Mouse (Mus musculus) WW6 (cell line): ENCODE data around the gene Gm45208.
A peak's percentile ranks its signal among the peaks of the same experiment; 100 is the strongest.
"Not testable (repeated sequence)": the region's sequence is repeated elsewhere in the genome, so short reads cannot be mapped to it uniquely, and the experiment has no call there.

Experiments used
- DNase-seq: peaks from one replicate; pipeline ENCODE4 v3.0.0-alpha.2; 2013; ENCODE audit warnings: low read depth, low spot score

The Gm45208 gene

DNA sequence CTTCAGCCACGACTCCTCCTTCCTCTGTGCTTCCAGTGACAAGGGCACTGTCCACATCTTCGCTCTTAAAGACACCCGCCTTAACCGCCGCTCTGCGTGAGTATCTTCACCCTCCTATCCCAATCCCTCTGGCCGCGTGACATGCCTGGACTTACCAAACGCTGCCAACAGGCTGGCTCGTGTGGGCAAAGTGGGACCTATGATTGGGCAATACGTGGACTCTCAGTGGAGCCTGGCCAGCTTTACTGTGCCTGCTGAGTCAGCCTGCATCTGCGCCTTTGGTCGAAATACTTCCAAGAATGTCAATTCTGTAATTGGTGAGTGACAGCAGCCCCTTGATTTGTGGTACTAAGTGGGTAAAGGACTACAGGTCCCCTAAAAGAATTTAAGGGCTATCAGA lies 5.1 kb downstream of the Gm45208 start:
- no peak for DNase-seq

DNA sequence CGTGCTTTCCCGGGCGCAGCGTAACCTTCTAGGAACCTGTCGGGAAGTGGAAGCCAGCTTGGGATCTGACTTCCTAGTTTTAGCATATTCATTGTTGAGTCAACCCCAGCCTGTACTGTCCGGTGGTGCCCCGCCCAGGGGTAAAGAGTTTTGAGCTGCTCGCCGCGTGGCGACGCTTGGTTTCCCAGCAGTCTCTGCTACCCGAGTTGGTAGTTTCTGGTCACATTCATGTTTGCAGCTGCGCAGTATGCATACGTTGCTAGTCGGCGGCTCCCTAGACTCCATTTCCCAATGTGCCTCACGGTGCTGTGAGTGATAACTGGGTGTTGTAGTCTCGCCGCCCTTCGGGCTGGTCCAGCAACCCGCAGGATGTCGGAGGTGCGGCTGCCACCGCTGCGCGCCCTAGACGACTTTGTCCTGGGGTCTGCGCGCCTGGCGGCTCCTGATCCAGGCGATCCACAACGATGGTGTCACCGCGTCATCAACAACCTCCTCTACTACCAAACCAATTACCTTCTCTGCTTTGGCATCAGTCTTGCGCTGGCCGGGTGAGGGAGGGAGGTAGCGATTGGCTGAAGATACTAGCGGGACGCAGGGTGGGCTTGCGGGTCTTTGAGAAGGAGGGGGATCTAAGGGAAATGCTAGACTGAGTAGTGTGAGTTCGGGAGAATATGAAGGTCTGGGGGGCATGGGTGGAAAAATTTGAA lies 6.3 kb downstream of the Gm45208 start, which contains the start of gene Praf2:
TSS of gene Praf2 (plus strand) at position 225 of the 707 bp plus-strand sequence.
- peak; percentile 58 for DNase-seq

DNA sequence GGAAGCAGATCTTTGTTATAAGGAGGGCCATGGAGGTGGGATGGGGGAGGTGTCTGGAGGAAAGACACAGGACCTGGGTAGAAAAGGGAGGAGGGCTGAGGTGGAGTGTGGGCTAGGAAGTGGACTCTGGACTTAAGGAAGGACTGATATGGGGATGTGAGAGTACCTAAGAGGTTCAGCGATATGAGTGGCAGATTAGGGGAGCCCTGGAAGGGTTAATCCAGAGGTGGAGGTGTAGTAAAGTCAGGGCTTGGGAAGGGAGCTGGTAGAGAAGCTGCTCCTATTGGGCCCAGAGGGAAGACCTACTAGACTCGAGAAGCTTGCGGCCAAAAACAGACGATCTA lies 6.8 kb downstream of the Gm45208 start:
- no peak for DNase-seq

DNA sequence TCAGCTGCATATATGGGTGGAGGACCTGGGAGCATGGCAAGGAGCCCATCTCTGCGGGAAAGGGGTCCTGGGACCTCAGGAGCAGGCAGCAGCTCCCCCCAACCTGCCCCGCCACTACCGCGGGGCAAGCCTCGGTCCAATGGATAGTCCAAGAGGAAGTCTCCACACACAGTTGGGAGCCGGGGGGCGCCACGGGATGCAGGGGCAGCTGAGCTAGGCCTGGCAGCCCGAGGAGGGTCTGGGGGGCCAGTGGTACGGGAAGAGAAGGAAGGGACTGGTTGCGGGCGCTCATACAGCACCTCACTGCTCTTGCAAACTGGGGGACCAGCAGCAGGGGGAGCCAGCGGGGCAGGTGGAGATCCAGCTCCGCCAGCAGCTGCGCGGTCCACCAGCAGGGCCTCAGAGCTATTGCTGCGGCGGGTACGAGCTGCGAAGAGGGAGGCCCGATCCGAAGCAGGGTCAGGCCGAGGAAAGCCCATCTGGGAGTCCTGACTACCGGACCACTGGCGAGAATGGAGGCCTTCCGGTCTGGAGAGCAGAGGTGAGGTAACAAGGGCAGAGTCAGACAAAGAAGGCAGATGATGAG lies 11.6 kb downstream of the Gm45208 start:
- DNase-seq: no peak

DNA sequence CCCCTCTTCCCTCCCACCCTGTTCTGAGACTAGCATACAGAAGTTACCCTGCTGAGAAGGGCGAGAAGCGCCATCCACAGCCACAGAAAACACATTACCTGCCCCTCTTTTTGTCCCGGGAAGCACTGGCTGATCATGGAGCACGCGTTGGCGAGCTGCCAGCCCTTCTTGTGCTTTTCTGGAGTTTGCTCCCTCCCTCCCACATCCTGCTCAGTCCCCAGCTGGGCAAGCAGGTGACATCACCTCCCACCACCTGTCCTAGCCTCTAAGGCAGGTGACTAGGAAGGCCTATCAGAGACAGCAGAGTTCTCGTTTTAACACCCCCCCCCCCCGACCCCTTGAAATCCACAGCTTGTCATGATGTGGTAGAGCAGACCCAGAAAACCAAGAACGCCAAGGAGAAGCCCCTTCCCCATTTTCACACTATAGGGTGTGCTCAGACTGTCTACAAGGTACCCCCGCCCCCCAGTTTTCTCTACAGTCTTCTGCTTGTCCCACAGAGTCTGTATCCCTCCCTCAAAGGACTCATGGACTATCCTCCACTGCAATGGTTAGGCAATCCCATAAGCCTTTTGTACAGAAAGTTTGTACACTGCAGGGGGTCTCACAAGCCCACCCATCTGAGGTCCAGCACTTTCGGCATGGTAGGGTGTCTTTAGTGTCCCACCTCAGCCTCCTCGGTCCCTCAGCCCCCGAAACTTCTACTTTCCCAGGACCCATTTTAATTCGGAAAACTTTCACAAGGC lies 17.5 kb downstream of the Gm45208 start:
- no peak for DNase-seq

DNA sequence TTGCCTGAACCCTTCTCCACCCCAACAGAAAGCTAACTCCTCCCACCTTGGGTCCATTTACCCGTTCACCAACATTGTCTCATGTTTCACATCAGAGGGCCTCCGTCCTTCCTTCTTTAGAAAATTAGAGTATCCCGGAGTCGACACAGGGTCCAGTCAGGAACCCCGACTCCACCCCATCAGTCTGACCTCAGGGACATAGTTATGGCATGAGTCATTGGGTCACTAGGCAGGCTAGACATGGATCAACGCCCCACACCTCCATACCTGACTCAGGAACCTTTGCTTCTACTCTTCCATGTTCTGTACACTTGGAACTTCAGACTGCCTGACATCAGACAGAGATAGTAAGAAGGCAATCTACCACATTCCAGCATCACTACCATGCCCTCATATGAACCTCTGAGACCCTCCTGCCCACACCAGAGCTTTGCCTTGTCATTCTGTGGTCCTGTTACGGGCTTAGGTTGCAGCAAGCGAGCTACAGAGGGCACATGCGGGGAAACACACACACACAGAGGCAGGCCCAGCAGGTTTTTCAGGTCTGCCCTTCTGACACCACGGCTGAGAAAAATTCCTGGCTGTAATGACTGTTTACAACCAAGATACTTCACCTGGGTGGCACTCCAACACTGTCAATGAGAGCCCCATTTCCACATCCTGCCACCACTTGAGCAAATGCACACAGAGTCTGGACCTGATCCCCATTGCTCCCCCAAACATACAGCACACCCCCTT lies 18.2 kb downstream of the Gm45208 start:
- no peak for DNase-seq

DNA sequence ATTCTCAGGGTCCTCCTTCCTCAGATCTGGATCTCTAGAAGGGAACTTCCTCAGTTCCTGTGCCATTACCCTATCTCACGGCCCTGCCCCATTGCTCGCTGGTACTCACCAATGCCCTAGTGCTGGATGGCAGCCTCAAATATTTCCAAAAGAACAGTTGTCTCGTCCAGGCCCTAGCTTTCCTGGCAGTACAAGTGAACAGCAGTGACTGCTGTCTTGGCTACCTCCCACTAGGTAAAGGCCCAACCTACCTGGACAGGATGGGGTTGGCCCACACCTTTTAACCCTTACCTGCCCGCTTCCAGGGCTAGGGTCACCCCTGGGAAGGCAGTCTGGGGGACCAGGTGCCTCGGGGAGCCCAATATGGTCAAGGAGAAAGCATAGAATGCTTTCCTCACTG lies 19.1 kb downstream of the Gm45208 start:
- no peak for DNase-seq

DNA sequence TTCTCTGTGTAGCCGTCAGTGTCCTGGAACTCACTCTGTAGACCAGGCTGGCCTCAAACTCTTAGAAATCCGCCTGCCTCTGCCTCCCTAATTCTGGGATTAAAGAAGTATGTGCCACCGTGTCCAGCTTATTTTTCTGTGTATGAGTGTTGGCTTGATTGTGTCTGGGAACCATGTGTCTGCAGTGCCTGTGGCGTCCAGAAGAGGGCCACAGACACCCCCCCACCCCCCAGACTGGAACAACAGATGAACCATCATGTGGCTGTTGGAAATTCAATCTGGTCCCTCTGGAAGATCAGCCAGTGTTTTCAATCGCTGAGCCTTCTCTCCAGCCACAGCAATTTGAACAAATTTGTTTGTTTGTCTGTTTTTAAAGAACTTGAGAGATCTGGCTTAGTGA lies 21.4 kb downstream of the Gm45208 start:
- DNase-seq: no peak

DNA sequence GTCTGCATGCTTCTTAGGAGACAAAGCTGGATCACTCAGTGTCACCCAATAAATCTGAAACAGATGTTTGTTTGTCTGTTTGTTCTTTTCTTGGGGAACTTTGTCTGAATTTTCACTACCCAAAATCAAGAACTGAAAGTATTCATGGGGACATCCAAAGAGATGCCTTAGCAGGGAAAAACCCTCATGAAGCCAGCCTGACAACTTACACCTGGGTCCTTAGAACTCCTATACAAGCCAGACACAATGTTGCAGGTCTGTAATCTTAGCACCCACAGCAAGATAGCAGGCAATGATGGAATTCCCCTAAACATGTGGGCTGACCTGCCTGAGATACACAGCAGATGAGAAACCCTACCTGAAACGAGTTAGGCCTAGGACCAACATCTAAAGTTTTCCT lies 22.9 kb downstream of the Gm45208 start:
- no peak for DNase-seq

DNA sequence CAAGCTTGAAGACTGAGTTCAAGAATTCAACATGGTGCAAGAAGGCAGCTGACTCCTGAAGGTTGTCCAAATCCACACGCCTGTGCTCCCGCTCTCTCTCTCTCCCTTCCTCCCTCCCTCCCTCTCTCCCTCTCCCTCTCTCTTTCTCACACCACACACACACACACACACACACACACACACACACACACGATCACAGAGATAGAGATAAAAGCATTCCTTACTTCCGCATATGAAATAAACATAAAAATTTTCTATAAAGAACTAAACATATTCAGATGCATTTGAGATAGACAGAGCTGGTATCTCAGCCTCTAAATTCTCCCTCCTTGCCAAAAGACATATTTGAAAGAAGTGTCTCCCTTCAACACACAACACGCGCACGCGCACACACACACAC lies 23.4 kb downstream of the Gm45208 start:
- DNase-seq: no peak

DNA sequence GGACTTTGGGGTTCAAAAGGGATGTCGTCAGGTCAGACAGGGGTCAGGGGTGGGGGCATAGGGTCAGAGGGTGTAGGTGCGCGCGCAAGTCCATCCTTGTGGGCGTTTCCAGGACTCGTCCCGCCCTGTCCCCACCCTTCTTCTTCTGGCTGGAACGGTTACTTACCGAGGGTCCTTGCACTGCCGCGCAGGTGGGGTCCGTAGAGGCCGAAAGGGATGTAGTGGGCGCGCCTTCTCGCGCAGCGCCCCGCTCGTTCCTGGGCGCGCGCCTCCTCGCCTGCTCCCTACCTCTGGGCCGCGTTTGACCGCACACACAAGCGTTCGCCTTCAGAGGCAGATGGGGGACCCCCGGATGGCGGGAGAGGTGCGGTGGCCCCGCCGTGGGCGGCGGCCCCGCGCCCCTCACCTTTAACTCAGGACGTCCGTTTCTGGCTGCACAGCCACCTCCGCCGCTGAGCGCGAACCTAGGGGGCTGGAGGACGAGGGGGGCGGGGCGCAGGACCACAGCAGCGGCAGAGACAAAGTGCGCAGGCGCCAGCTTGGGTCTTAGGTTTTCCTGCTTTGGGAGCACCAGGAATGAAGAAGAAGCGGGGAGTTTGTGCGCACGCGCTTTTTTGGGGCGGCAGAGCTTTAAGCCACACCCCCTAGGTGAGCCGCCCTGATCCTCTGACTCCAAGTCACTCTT lies 28.5 kb downstream of the Gm45208 start, which contains the start of gene Ccdc120:
TSS of gene Ccdc120 (minus strand) at position 474 of the 685 bp plus-strand sequence.
- peak; percentile 56 for DNase-seq

DNA sequence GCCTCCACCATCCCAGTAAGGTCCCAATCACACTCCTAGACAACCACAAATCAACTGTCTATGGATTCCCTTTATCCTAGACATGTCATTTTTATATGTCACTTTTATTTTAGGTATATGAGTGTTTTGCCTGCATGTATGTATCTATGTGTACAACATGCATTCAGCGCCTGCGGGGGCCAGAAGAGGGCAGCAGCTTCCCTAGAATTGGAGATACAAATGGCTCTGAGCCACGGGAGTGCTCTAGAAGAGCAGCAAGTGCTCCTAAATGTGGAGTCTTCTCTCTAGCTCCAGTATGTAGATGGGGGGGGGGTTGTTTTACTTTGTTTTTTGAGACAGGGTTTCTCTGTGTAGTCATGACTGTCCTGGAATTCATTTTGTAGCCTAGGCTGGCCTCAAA lies 31.6 kb downstream of the Gm45208 start:
- DNase-seq: not testable (repeated sequence)

DNA sequence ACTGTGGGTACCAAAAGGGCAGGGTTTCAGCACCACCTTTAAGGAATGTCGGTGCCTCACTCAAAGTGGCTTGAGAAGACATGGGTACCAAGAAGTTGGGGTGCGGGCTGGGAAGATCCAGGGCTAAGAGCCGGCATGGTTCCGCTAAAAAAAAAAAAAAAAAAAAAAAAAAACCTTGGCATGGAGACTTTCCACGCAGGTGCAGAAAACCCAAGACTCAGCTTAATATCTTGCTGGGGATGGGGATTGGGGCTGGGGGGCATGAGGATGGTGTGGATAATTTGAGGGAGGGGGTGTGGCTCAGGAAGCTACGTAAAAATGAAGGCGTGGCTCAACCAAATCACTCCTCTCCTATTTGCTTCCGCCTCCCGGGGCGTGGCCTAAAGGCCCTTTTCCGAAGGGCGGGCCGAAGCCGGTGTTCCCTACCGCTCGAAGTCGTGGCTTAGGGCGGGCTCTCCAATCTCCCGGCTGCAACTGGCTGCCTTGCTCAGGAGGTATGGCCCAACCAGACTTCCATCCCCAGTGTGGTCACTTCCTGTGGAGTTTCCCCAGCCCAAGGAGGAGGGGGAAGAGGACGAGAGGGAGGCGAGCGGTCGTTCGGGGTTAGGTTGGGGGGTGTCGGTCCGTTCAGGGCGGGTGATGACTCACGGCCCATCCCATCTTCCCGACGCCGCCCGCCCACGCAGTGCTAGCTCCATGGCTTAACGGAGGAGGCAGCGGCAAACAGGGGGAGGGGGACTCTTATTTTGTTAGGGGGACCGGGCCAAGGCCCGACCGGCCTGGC lies 40.3 kb downstream of the Gm45208 start, which contains the start of gene Tfe3:
TSS of gene Tfe3 (plus strand) at position 424 of the 784 bp plus-strand sequence.
- peak; percentile 75 for DNase-seq

DNA sequence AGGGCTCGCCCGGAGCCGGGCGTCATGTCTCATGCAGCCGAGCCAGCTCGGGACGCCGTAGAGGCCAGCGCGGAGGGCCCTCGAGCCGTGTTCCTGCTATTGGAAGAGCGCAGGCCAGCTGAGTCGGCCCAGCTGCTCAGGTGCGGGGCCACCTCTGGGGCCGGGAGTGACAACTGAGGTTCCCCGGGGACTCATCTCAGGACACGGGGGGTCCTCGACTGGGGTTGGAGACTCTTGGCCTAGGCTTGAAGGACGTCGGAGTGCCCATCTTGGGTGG lies 40.8 kb downstream of the Gm45208 start:
- DNase-seq: no peak

DNA sequence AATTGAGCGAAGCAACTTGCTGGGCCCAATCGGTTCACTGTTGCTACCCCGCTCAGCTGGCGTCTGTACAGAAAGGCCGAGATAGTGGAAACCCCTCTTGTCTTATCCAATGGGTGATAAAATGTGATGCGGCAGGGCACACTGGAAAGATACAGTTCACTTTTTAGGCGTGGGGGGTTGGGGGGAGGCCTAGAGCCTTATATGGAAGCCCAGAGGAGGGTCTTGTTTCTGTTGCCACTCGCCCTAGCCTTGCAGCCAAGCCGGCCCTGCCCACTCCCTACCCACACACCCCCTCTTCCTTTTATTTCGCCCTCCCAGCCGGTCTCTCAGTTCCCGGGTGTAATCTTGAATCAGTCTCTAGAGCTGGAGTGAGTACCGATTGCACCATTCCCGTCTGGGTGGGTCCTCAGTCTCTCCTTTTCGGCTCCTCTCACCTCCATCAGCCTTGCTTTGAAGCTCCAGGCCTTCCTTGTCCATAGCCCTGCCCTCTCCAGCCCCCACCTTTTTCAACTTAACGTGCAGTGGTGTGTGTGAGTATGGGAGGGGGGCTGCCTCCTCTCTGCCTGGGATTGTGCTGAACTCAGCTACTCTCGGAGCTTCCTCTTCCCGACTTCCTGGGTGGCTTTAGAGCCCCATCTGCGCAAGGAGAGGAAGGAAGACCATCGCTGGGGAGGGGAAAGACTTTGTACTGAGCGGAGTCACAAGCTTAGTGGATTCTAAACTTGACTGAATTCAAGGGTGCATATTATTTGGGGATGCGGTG lies 41.8 kb downstream of the Gm45208 start:
- DNase-seq: no peak

DNA sequence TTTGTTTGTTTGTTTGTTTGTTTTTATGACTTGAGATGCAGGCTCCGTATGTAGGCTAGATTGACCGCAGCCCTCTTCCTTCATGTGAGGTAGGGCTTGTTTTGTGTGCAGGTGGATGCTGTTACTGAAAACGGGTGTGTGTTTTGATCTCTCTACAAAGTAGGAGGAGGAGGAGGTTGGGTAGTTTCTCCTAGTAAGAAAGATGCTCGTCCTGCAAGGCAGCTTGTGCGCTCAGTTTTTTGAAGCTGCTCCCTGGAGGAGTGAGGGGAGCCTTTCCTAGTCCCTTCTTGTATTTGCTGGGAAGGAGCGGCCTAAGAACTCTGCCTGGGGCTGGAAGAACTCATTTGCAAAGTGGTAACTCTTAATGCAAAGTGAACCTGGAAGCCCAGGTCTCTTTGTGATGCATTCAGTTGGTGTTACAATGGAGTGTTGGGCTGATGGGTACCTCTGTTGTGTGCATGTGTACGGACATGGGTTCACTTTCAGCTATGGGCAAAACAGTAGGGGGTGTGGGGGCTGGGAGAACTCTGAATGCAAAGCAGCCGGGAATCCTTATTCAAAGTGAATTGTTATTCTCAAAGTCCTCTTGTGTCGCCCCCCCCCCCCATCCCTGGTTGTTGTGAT lies 42.7 kb downstream of the Gm45208 start:
- no peak for DNase-seq

DNA sequence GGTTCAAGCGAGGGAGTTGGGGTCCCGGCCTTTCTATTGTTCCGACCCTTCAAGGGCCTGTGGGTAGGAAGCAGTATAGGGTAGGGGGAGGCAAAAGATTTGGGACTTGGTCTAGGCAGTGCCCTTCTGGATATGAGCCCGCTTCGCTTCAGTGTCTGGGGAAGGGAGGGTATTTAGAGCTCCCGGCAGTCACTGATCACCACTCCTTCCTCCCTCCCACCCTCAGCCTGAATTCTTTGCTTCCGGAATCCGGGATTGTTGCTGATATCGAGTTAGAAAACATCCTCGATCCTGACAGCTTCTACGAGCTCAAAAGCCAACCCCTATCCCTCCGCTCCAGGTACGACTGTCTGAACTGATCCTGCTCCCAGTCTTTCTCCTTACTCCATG lies 43.2 kb downstream of the Gm45208 start:
- no peak for DNase-seq

DNA sequence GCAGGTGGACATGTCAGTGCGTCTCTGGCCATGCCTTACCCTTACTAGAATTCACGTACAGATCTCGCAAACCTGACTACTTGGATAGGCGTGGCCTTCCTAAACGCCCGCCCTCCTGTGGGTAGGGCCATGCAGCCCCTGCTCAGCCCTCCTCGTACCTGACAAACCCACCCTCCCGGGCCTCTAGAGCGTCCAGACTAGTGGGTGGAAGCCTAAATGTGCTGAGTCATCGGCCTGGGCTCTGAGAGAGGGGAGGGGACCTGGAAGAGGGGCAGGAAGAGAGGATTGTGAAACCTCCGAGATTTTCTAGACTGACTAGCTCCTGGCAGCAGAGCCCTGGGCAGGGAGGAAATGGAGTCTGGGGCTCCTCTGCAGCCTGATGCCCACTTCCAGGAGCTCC lies 43.7 kb downstream of the Gm45208 start:
- DNase-seq: peak; percentile 78

DNA sequence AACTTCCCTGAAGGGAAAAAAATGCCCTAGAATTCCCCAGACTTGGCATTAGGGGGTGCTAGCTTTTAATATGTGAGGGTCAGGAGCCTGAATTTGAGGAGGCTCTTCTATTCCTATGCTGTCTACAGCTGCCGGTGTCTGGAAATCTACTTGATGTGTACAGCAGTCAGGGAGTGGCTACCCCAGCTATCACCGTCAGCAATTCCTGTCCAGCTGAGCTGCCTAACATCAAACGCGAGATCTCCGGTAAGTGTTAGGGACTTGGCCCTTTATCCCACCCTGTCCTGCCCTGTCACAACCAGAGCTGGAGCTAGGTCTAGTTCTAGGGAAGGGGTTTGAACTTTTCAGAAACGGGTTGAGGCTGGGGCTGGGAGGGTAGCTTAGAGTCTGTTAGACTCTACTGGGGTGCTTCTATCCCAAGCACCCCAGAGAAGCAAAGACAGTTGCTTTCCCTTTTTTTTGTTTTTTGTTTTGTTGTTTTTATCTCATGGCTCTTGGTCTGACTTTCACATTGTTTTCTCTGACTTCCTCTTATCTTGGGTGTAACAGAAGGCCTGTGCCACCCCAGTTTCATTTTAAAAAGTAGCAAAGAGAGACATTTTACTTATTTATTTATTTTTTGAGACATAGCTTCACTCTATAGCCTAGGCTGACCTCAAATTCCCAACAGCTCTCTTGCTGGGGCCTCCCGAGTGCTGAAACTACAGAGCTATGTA lies 47.4 kb downstream of the Gm45208 start:
- DNase-seq: no peak
